Mouse (Mus musculus): ENCODE measurements around the gene Col19a1.

The Col19a1 gene

GRCm38 (mm10) chr1:24458015-24458414 lies 129.3 kb downstream of the Col19a1 start:
- no peak for DNase-seq

DNA sequence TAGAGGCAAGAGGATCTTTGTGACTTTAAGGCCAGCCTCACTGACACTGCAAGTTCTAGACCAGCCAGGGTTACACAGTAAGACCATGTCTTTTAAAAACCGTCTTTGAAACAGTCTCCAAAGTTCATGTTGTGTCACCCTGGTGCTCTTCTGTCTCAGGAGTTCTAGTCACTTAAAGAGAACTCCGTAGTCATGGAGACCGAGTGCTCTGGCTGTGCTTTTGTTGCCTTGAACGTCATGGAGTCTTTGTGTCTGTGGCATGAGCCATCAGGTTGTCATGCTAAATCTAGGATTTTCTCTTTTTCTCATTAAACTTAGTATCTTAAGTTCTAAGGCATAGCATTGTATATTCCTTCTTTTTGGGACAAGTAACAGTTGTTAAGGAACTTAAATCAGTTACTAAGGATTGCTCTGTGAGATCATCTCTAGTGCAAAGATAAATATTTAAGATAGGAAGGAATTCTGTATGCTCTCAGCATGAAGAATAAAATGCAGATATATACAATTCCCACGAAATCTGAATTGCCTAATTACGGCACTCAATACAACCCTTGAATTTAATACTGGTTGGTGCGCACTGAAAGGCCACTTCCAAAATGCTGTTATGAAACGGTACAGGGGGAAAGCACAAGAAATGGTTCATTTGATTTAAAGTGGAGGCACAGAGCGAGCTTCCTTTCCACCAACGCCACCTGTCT lies 134.6 kb downstream of the Col19a1 start:
- DNase-seq, result no peak

DNA sequence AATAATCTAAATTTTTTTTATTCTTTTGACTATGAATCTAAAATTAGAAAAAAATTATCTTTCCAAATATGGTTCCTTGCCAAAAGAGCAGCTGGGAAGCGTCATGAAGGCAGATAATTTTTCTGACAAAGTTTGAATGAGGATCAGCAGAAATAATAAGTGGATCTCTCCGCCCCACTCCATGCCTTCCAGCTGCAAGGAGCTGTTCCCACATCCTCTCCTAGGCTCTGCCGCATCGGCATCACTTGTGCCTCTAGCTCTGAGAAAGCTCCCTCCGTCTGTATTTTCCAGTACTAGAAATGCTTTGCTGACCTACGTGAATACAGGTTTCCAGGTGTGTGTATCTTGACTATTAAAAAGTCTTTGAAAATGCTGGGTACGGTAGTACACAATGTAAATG lies 135.1 kb downstream of the Col19a1 start:
- no peak for DNase-seq

- DNase-seq, result no peak
Observed at GRCm38 (mm10) chr1:24437425-24437824, 149.8 kb downstream of the Col19a1 start.

DNA sequence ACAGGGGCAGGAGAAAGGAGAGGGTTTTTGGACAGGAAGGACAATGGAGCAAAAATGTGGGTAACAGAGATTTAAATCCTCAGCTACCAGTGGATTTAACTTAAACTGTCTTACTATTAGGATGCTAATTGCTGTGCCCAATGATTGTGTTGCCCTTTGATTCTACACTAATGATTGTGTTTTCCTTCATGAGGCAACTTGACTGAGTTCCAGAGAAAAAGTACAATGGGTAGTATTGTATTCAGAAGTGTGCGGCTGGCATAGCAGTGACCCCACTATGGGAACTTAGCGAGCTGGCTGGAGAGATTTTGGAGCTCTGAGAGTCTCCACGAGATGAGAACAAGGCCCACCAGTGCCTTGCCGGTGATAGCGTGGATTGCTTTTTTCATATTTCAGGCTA lies 159.0 kb downstream of the Col19a1 start:
- no peak for DNase-seq

- peak; percentile 30 for DNase-seq
Observed at GRCm38 (mm10) chr1:24378125-24378821, 209.0 kb downstream of the Col19a1 start.

GRCm38 (mm10) chr1:24374902-24375301 lies 212.4 kb downstream of the Col19a1 start:
- DNase-seq, result no peak

DNA sequence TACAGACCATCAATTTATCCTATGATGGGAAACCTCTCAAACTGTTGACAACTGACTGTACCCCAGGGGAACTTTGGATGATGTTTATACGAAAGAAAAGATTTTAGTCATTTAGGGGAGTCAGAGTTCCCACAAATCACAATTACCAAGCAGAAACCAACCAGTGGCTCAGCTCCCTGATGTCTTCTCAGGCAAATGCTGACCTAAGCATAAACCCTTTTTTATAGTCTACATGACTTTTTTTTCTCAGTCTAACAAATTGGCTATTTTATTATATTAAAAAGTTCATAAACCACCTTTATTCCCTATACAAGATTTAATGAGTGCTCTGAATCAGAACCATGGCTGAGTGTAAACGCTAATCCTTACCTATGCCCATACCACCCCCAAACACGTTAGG lies 213.6 kb downstream of the Col19a1 start:
- no peak for DNase-seq

DNA sequence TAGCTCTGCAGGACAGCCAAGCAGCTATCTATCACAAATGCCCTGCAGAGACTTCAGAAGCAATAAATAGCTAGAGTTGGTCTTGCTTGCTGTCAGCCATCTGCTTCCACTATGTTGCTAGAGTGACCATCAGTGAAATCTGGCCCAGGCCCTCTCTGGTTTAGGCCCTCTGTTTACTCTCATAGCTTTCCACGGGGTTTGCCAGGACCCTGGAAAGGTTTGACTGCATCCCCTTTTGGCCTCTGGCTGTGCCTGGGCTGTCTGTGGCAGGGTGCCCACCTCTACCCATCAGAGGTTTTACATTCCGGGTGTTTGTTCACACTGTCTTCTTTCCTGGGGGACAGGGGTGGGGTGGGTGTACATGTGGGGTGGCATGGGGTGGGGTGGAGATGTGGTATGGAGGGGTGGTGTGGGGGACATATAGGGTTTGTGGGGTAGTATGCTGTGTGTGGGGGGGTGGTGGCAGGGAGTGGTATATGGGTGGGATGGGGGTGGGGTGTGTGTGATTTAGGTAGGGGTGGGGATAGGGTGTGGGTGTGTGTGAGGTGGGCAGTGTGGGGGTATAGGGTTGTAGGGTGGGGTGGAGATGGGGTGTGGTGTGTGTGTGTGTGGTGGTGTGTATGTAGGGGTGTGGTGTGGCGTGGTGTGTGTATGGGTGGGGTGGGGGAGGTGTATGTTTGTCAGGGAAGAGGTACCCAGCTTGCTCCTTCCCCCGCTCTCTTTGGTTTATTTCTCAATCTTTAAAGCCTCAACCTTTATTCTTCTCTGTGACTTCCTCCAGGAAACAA lies 214.6 kb downstream of the Col19a1 start:
- no peak for DNase-seq

GRCm38 (mm10) chr1:24367570-24368517 lies 219.4 kb downstream of the Col19a1 start:
- DNase-seq, result peak; percentile 16

DNA sequence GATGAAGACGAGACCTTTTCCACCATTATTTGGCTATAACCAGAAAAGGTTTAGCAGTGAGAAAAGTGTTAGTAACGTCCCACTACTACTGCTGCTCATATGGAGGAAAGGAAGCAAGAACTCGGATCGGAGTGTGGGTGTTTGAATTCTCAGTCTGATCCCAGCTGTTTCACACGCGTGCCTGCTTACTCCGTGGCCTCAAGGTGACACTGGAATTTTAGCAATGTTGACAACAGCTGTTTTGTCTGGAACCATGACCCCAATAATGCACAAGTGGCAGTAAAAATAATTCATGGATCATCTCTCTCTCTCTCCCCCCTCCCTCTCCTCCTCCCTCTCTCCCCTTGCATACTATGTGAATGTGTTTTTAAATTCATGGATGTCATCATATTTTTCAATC lies 222.5 kb downstream of the Col19a1 start:
- no peak for DNase-seq

DNA sequence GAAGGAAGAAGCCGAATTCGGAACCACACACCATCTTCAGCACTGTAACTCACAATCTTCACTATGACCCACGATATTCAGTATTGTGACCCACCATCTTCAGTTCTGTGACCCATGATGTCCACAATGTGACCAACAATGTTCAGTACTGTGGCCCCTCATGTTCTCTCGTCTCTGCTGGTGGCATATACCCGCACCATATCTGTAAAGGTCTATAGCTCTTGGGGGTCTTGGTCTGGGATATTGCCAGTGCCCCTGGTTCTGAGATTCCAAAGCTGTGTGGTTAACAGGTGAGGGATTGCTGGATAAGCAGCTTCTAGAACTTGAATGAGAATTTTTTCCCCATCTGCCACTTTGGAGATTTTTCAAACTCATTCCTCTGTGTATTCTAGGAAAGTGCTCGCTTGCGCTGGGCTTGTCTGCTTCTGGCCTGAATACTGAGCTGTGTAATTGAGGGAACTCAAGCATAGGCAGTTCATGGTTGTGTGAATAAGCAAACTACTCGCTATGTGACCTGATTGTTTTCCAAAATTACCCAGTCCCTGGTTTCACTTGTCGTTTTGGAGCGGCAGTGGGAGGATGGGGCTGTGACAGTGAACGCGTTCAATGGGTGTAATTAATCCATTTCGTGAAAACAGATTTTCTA lies 225.2 kb downstream of the Col19a1 start:
- DNase-seq, result peak; percentile 8

GRCm38 (mm10) chr1:24349462-24350217 lies 237.6 kb downstream of the Col19a1 start:
- no peak for DNase-seq

DNA sequence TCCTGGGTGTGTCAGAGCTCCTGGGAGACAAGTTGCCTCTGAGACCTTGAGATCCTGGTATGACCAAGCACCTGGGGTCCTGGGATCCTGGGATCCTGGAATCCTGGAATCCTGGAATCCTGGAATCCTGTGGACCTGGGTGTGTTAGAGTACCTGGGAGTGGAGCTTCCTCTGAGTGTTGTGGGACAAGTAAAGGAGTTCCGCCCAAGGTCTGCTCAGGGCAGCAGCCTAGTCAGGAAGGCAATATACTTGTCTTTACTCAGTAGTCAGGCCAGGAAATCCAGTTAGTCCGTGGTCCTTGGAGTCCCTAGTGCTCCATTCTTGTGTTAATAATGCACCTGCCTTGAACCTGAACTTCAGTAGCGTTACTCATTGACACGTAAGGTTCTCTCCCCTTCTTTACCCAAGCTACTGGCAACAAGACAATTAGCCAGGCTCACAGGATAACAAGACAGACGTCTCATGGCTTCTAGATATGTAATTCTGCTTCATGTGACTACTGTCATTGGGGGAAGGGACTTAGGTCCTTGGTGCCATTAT lies 239.6 kb downstream of the Col19a1 start:
- no peak for DNase-seq

GRCm38 (mm10) chr1:24337556-24338275 lies 249.6 kb downstream of the Col19a1 start:
- no peak for DNase-seq

GRCm38 (mm10) chr1:24336051-24336450 lies 251.2 kb downstream of the Col19a1 start:
- DNase-seq, result no peak

DNA sequence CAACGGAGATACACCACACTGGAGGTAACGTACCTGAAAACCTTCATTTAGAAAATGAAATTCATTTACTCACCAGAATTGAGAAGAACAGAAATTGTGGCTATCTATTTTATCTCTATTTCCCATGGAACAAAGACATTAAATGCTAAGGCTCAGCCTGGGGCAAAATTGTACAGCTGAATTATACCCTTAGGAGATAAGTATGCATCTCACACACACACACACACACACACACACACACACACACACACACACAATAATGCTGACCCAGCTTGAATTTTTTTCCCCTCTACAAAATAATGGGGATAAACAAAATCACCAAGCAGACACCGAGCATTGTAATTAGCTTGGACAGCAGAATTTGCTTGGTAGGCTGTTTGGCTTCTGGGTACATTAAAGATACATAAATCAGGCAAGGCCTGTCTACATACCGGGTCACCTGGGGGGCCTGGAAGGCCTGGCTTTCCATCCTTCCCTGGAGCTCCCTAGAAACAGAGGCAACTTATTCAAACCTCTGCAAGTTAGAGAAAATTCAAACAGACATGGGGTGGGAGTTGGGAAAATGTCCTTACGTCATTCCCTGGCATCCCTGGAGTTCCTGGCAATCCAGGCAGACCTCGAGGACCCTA lies 270.2 kb downstream of the Col19a1 start:
- DNase-seq, result no peak

- DNase-seq, result no peak
Observed at GRCm38 (mm10) chr1:24316490-24316889, 270.8 kb downstream of the Col19a1 start.

GRCm38 (mm10) chr1:24310847-24311246 lies 276.4 kb downstream of the Col19a1 start:
- no peak for DNase-seq

DNA sequence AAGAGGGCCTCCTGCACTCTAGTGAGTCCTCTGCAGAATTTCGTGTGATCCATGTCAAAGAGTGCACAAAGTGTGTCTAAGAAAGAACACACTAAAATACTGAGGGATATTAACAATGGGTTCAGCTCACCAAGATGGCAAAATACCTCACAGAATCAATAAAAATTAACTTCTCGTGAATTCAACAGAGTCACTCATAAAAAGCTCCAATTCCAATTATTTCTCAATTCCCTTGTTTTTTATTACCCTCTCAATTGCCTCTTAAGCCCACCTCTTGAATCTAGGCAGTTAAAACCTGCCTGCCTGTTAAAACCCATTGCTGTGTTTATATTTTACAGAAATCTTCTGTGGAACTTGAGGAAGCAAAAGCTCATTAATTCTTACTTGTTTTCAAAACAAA lies 277.1 kb downstream of the Col19a1 start:
- DNase-seq, result no peak
